Mouse (Mus musculus) MEL (cell line): ENCODE measurements around the gene Glt8d2.

ENCODE experiments used
- CTCF ChIP-seq, 3 experiments: IDR thresholded peaks in 2 of 3; conservative IDR thresholded peaks in 1 of 3; 2 replicates each; pipeline ENCODE4 v1.5.1; 2011 to 2012; ENCODE audit warnings: low read length in 3 of 3, low read depth in 2 of 3, mild to moderate bottlenecking in 2 of 3, improper control_type of control experiment in 1 of 3, inconsistent platforms in 1 of 3, mixed read lengths in 1 of 3, moderate library complexity in 1 of 3; ENCODE audit not compliant: control insufficient read depth in 1 of 3, insufficient read depth in 1 of 3, poor library complexity in 1 of 3, severe bottlenecking in 1 of 3
- E2F4 ChIP-seq: IDR thresholded peaks from 2 replicates; pipeline ENCODE4 v1.6.1; 2011; ENCODE audit warnings: low read depth, low read length, improper control_type of control experiment, borderline replicate concordance
- EP300 ChIP-seq, 2 experiments: IDR thresholded peaks; 2 replicates each; pipeline ENCODE4 v1.6.1; 2011; ENCODE audit warnings: improper control_type of control experiment in 2 of 2, low read length in 2 of 2, low read depth in 1 of 2, mild to moderate bottlenecking in 1 of 2
- GATA1 ChIP-seq: IDR thresholded peaks from 2 replicates; pipeline ENCODE4 v1.6.1; 2011; ENCODE audit warnings: low read depth, low read length, improper control_type of control experiment
- POLR2A ChIP-seq, 2 experiments: IDR thresholded peaks; 2 replicates each; pipeline ENCODE4 v1.6.1; 2011 to 2012; ENCODE audit warnings: low read length in 2 of 2, mild to moderate bottlenecking in 2 of 2, control low read depth in 1 of 2, improper control_type of control experiment in 1 of 2, low read depth in 1 of 2, moderate library complexity in 1 of 2; ENCODE audit not compliant: control insufficient read depth in 1 of 2, insufficient read depth in 1 of 2, poor library complexity in 1 of 2
- RAD21 ChIP-seq: IDR thresholded peaks from 2 replicates; pipeline ENCODE4 v1.6.1; 2011; ENCODE audit warnings: mild to moderate bottlenecking, low read depth, low read length, improper control_type of control experiment
- SIN3A ChIP-seq: IDR thresholded peaks from 2 replicates; pipeline ENCODE4 v1.6.1; 2012; ENCODE audit warnings: low read length, improper control_type of control experiment, inconsistent platforms
- USF1 ChIP-seq: IDR thresholded peaks from 2 replicates; pipeline ENCODE4 v1.6.1; 2014; ENCODE audit warnings: low read depth, mild to moderate bottlenecking, inconsistent platforms, low read length, improper control_type of control experiment, moderate library complexity
- ZC3H11A ChIP-seq: IDR thresholded peaks from 2 replicates; pipeline ENCODE4 v1.6.1; 2012; ENCODE audit warnings: low read depth, mild to moderate bottlenecking, inconsistent platforms, low read length, improper control_type of control experiment

DNA sequence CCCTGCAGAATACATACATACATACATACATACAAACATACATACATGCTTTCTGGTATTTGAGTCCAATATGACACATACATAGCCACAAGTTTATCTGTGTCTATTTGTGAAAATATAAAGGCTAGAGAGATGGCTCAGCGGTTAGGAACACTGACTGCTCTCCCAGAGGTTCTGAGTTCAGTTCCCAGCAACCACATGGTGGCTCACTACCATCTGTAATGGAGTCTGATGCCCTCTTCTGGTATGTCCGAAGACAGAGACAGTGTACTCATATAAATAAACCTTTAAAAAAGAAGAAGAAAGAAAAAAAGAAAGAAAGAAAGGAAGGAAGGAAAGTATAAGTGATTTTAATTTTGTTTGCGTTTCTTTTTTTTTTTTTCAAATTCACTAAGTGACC lies 24.5 kb downstream of the Glt8d2 start:
- peak; percentile 41 for TF ChIP-seq RAD21
- TF ChIP-seq ZC3H11A, result peak; percentile 32; the same call in 1 of the 2 replicates
- no peak for TF ChIP-seq E2F4
- TF ChIP-seq USF1, result no peak
- no peak for TF ChIP-seq SIN3A
- no peak for TF ChIP-seq POLR2A (IDR thresholded peaks at IDR 0.05; ENCODE audit: control insufficient read depth in 1 of 2, insufficient read depth in 1 of 2, low read depth in 1 of 2, low read length in 2 of 2, poor library complexity in 1 of 2)
- no peak for TF ChIP-seq GATA1
- peak in 2 of 3 experiments; percentile 30 to 55; a peak in 4 of 6 replicates for TF ChIP-seq CTCF (IDR thresholded peaks at IDR 0.05 in 2 of 3, conservative IDR thresholded peaks at IDR 0.05 in 1 of 3; ENCODE audit: control insufficient read depth in 1 of 3, insufficient read depth in 1 of 3, low read depth in 2 of 3, low read length in 3 of 3, poor library complexity in 1 of 3, severe bottlenecking in 1 of 3)
- TF ChIP-seq EP300 (IDR thresholded peaks at IDR 0.05; ENCODE audit: low read depth in 1 of 2, low read length in 2 of 2), result no peak
